Mouse (Mus musculus) thymus, adult 18-20 months (tissue): ENCODE measurements around the gene Pde6g.

ENCODE experiments used
- DNase-seq, 2 experiments: peaks; one replicate each; pipeline ENCODE4 v3.0.0; 2022; ENCODE audit warnings: mixed read lengths in 2 of 2

The Pde6g gene

DNA sequence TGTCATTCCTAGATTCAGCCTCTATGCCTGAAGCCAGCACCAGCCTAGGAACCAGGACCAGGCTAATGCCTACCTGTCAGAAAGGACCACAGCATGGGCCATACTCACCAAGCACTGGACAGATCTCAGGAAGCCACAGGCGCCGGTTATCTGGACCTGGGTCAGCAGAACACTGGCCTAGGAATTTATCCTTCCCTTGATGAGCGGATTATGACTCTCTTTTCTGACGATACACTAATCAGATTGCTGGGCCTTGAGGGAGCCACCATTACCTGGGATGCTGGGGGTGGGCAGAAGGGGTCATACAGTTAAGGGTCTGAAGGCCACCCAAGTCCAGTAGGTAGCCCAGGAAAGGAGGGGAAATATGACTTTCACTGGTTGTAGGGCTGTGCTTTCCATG, at the start of gene Pde6g:
Gene Pde6g, minus strand, starts transcription at position 195 of the 400 bp plus-strand sequence.
- no peak for DNase-seq

DNA sequence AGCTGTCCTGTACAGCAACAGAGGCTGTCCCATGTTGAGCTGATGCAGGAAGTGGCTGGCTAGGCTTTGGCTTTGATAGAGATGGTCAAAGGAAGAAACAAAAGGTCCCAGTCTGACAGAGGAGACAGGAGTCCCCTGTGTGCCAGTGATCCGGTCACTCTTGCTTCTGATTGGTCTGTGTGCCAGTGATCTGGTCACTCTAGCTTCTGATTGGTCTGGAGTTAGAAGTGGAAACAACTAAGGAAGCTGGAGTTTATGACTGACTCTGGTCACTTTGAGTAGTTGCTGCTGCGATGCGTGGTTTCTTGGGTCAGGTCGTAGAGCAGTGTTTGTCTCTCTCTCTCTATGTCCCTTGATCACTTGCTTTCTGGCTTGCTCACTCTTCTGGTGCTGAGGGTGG, 48.4 kb upstream of the Pde6g start:
- no peak for DNase-seq

DNA sequence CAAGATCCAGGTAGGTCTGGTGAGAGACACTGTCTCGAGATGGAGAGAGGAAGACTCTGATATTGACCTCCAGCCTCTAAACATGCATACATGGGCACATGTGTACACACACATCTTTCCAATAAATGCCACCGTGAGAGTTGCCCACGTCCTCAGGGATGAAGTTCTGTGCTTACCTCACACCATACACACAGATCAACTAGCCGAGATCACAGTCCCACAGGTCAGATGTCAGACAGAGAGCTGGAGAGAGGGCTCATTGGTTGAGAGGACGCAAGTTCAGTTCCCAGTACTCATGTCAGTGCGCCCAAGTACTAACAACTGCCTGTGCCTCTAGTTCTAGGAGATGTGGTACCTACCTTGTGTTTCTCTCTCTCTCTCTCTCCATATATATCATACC, 47.7 kb upstream of the Pde6g start:
- no peak for DNase-seq

DNA sequence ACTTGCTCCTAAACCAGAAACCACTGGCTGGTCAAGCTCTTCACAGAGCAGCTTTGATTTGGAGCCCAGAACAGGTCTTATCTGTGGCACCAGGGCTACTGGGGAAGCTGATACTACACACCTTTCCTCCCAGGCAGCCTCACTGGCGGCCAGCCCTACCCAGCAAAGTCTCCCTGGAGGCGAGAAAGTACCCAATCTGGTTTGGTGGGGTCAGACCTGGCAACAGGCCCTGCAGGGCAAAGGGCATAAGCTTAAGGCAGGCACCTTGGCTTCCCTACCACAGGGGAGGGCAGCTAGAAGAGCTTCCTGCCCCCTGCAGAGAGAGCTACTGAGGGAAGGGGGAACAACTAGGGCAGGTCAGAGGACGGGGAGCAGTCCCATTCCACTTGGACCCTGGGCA, 47.1 kb upstream of the Pde6g start:
- DNase-seq: no peak

DNA sequence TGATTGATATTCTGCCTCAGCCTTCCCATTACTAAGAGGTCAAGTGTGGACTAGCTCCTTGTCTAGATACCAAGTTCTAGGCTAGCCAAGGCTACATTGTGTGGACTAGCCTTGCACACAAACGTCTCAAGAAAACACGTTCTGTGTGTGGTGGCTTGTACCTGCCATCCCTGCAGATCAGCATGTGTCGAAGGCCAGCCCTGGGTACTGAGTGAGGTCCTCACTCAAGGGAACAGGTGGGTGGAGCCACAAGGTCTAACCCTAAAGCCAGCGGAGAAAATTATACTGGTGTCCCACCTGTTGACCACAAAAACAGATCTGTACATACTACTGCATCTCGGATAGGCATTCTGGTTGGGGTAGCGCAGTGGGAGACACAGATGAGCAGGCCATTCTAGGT, 46.6 kb upstream of the Pde6g start:
- no peak for DNase-seq

DNA sequence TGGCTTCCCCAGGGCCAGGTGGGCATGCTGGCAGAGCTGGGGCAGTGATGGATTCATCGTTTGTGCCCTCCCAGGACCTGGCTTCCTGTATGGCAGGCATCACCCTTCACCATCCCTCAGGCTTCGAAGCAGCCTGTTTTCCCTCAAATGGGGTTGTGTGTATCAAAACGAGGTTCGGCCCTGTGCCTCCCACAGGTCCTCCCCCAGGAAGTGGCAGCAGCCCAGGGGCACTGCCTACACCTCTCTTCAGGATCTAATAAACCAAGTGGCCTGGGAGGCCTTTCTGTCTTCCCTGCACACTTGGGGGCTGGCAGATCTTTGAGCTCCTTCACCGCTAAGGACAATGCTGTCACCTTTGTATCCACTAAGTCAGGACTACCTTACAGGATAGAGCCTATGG, 45.6 kb upstream of the Pde6g start:
- no peak for DNase-seq

DNA sequence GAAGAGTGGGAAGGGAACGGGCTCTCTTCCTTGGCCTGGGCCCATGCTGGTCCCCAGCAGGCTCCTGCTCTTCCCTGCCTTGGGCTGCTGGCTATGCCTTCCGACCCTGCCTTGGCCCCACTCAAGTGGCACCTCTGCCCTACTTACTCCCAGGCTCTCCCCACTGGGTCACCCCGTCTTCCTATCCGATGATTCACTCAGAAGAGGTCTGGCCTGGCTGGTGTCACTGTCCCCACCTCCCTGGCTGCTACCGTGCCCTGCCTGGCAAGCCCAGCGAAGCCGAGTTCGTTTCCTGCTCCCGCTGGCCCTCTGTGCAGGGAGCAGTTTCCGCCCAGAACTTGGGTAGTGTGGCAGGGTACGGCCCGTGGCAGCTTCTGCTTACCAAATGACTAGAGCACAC, 44.9 kb upstream of the Pde6g start:
- no peak for DNase-seq

DNA sequence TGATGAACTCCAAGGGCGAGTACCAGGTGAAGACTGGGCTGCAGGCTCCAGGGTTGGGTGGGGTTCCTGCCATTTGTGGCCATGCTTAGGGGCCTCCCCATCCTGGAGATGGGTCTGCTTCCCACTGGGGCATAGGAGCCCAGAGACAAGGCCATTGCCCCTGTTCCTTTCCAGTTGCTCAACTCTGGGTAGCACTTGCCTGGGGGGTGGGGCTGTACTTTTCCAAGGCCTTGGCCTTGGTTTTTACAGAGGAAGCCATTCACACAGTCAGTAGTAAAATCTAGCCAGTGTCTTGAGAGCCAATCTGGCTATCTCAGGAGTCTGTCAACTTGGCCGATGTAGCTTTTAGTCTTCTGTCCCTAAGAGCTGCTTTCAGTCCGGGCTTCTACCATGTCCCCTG, 44.1 kb upstream of the Pde6g start:
- DNase-seq: no peak

DNA sequence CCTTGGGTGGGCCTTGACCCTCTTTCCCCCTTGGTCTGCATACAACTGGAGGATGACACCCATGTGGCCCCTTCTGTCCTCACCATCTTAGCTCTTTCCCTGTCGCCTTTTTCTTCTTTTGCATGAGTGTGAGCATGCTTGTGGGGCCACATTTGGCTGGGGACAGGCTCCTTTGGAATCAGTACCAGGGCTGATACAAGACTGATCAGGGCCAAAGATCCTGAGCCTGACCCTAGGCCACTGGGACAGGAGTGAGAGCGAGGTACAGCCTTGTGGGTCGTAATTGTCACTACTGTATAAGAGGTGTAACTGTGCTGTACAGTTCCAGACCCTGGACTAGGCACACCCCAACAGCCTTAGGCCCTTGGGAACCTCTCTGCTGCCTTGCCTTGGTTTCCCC, 40.6 kb upstream of the Pde6g start:
- DNase-seq: no peak

DNA sequence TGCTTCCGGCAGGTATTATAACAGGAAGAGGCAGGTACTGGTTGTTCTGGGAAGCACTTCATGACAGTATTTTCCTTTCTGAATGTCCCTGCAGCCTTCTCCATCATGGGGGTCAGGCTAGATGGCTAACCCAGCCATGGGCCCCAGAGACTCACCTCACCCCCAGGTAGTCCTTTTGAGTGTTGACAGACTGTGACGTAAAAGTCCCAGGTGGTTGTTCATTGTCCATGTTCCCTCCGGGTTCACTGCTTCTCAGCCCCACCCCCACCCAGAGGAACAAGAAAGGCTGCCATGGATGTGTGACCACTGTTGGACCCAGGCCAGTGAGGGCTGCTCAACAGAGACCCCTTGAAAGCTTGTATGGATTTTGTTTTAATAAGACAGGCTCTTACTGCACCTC, 40.1 kb upstream of the Pde6g start:
- DNase-seq: no peak

DNA sequence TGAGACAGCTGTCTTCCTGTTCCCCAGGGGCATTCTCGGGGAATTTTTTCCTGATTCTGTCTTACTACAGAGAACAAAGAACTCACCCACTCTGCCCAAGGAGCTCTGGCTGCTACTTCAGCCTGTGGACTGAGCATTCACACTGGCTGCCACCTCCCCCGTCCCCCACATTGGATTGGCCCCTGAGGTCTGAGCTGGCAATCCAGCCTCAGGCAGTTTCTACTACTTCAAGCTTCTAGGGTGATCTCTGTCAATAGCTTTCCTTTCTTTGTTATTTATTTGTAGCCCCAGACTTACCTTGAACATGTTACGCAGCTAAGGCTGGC, 39.5 kb upstream of the Pde6g start:
- DNase-seq: no peak

DNA sequence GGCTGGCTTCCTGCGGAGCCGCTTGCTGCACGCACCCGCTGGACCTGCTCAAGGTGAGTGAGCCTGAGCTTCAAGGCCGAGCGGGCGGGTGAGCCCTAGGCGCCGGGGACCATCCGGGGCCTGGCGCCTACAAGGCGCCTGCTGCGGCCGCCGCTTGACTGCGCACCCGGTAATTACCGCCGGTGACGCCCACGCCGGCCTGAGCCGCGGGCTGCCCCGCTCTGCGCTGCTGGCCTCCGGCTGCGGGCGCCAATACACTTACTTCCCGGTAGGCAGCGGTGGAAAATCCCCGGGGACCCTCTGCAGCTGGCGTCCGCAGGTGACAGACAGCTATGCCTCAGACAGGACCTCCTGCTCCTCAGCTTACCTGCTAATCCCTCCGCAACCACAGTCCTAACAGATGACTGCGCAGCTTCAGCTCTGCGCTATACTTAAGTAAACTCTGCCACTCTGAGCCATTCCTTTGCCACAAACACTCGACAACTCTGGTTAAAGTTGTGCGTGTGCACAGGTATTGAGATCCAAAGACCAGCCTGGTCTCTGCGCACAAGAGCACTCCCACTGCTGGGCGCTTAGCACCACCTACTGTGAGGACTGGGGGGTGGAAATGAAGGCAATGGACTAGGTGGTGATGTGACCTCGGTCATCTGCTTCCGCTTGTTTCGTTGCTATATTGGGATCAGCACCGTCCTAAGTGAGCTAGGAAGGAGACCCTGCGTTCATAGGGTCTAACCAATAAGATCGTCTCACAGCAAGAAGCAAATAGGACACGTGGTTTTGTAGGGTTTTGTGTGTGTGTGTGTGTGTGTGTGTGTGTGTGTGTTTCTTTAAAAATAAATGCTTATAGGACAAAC, 39.0 kb upstream of the Pde6g start:
- no peak for DNase-seq

DNA sequence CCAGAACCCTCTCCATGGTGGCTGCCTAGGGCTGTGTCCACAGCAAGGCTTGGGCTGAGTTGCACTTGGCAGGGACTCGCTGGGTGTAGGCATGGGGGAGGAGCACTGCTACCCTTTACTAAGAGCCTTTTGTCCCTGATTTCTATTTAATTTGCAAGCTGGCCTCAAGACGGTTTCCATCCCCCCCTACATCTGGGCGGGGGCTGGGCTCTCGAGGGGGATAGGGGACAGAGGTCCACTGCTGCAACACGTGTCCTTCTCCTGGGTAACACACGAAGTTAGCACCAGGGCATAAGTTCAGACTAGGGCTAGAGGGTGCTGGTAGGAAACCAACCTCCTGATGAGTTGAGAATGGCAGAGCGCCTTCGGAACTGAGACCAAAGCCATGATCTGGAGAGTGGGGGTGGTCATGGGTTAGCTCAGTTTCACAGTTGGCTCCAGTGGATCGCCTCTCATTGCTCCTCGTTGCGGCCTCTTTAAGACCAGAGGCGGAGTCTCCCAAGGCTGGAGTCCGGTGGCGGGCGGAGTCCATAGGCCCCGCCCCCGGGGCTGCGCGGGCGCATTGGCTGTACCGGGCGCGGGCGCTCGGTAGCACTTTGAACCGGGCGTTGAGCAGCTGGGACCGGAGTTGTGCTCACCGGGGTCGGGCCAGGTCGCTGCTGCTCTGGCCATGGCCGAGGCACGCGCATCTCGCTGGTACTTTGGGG, 38.2 kb upstream of the Pde6g start, which contains the start of gene Slc25a10:
Gene Slc25a10, plus strand, starts transcription at position 524 of the 707 bp plus-strand sequence.
- DNase-seq: peak; percentile 70

DNA sequence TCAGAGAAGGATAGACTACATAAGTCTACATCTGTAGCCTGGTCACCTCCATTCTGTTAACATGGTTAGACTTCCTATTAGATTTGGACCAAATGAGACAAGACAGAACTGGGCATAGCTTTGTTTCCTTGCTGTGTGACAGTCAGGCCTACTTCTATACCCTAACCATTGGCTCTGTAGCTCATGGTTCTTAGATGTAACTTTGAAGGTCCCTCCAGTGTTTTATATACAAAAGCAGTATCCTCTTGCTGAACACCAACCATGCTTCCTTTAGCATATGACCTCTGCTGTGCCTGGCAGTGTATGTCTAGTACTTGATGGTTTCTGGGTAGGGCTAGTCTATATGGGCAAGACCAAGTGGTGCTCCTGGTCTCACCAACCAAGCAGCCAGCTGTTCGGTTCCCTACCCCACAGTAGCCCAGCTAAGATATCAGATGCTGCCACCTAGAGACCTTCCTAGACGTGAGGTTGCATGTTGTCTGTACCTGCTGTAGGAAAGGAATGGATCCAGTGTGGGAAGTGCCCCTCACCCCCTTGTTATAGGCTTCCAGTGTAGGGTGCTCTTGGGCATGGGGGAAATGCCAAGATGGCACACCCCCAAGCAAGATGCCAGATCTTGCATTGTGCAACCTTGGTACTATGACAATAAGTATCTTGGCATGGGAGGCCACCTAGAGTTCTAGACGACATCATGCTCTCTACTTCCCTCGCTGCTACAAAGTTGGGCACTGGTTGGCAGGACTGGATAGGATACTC, 37.2 kb upstream of the Pde6g start:
- no peak for DNase-seq

DNA sequence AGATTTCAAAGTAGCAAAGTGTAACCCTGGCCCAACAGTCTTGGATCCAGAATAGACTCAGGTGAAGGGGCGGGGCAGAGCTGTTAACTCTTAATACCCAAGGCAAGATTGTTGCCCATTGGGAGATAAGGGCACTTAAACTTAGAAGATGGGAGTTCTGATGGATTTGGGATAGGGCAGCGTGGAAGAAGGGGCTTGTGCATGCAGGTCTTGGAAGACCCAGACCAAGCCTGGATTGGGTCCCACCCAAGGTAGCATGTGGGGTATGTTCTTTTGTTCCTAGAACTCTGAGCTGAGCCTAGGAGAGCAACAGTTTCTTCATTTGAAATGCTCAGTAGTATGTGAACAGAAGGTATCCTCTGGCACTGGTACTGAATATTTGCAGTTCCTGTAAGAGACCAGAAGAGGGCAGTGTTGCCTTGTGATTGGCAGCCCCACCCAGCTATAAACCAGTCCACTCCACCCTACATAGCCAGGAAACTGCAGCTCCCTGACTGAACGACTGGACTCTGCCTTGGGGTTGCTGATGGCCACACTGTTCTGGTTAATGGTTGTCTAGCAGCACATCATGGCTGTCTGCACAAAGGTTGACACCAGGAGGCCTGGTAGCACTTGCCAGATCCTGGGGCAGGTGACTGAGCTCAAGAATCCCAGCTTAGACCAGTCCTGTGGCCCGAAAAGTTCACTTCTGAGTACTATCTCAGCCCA, 35.9 kb upstream of the Pde6g start:
- peak in 1 of 2 experiments; percentile 56 for DNase-seq

DNA sequence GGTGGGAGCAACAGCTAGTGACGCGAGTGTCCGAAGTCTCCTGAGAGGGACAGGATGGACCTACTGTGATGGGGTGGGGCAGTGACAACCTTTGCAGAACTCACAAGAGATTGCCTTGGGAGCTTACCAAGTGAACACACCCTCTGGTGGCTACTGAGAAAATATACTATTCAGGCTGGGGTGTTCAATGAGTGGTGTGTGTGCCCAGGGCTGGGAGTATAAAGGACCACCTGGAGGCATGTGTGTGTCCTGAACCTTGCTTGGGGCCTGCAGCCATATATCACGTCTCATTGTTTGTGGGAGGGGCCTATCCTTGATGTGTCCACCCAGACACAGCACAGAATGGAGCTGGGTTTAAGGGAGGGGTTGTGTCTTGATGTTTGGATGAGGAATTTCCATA, 35.2 kb upstream of the Pde6g start:
- no peak for DNase-seq

DNA sequence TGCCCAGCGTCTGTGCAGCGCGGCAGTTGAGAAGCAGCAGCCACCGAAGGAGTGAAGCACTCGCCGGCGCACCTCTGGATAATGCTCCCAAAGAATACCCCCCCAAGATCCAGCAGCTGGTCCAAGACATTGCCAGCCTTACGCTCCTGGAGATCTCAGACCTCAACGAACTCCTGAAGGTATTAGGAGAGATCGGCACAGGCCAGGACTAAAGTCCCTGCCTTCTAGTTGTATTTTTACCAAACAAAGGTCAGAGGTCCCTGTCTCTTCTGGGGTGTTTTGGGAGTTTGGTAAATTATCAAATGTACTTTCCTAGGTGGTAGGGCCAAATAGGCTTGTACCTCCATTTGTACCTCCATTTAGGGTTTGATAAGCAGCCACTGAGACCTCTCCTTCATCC, 32.0 kb upstream of the Pde6g start:
- DNase-seq: no peak

DNA sequence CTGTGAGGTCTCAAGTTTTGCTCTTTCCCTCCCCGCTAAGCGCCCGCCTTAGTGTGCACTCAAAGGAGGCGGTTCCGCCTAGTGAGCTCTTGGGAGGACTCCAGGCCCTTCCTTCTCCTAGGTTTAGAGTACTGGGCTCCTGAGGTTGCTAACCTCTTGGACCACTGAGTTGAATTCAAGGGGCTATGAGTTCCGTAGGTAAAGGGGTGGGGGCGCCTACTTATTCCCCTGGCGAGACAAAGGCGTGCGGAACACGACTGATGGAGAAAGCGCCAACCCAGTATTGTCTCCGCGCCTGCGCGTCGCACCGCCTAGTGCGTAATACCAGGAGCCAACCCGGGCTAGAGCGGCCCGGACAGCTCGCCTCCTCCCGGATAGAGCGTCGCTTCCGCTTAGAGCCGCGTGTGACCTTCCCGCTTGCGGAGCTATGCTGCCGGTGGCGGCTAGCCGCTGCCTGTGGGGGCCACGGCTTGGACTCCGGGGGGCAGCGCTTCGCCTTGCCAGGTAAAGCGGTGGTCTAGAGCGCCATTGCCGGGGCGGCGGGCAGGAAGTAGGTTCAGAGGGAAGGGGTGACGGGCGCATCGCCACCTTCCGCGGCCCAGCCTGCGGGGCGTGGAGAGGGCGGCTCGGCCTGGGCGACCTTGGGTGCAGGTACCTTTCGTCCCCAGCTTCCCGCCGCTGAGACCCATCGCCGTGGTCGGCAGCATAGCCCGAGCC, 31.1 kb upstream of the Pde6g start, which contains the start of gene Mrpl12:
Gene Mrpl12, plus strand, starts transcription at position 349 of the 717 bp plus-strand sequence.
- peak; percentile 78 to 84 for DNase-seq

DNA sequence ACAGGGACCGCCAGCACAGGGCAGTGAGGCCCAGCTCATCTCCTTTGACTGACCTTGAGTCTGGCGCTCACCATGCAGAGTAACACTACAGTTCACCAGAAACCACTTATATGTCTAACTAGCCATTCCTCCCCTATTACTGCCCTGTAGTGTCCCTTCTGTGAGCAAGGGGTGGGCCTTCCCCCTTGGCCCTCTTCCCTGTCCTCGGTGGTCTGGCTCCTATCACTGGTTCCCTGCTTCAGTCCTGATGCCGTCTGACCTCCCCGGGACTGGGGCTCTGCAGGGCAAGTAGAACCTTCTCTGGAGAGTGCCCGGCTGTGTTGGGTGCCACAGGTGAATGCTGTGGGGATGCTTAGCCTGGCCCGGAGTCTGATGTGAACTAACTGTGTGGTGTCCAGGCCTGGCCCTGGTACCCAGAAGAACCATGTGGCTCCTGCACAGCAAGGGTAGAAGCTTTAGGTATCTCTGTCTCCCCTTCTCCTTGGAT, 30.2 kb upstream of the Pde6g start:
- no peak for DNase-seq

DNA sequence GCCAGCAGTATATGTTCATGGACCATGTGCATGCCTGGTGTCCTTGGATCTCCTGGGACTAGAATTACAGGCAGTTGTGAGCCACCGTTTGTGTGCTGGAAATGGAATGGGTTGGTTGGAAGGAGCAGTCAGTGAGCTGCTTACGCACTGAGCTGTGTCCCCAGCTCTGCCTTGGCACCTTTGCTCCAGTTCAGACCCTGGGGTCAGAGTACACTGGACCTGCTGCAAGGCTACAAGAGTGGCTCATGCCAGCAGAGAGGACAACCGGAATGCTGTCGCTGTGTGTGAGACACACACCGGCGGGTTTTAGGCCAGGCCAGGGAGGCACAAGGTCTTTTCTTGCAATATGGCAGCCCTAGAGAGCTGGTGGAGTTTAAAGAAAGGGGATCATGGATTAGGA, 18.8 kb upstream of the Pde6g start:
- no peak for DNase-seq

DNA sequence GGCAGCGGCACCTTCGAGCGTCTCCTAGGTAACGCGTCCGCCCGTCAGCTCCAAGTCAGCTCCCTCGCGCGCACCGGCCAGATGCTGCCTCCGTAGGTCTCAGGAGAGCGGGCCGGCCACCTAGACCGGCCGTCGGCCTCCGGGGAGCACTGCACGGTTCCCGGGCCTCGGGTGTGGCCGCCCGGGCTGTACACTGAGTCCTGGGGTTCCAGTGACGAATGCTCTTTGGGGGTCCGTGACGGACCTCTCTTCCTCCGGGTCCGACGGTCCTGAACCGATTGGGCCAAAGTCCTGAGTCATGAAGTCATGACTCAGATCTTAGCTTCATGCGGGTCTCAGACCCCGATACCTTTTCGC, 14.4 kb upstream of the Pde6g start:
- no peak for DNase-seq

DNA sequence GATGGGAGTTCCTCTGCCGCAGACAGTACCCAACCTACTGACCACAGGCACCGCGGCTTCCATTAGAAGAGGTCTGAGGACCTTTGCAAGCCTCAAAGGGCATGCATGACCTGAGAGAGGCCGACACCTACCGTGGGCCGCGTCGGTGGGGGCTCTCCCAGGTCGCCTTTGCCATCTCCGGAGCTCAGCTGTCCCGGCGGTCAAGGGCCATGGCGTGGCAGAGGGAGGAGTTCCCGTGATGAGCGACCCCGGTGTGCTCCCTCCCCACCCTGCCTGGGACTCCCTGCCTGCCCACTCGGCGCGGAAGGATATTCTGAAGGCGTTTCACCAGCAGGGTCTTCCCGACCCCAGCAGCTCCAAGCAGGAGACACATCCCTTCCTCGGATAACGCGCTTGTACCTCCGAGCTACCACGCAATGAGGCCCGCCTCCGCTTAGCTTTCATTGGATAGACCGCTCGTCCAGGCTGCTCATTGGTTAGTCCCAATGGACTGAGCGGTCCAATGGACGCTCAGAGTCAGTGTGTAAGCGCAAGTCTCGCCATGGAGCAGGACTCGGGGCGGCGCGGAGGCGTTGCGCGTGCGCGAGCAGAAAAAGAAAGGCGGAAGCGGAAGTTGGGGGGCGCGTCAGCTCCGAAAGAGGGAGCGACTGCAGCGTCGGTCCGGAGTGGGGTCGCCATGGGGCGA, 13.9 kb upstream of the Pde6g start, which contains the start of gene Arl16:
Gene Arl16, minus strand, starts transcription at position 557 of the 685 bp plus-strand sequence.
- DNase-seq: peak; percentile 95 to 96
